Mouse (Mus musculus) small intestine, adult 10 weeks (tissue): ENCODE measurements around the gene Rhbg. TPM values are rescaled to one million over a fixed set of nuclear protein-coding genes. Genes with fewer than 3 reads are reported as not detected.

Source experiments
- polyA plus RNA-seq: library from polyadenylated mRNA; stranded (reverse); fragments of 350-450 nt; fragmentation: Illumina TruSeq; extraction: RNeasy Lipid Tissue Mini Kit (QIAGEN cat#74804); gene quantifications from one replicate; pipeline ENCODE4 v1.2.3, GENCODE M21; 2014; ENCODE audit warnings: low replicate concordance

Rhbg gene
- polyA plus RNA-seq: not detected

DNA sequence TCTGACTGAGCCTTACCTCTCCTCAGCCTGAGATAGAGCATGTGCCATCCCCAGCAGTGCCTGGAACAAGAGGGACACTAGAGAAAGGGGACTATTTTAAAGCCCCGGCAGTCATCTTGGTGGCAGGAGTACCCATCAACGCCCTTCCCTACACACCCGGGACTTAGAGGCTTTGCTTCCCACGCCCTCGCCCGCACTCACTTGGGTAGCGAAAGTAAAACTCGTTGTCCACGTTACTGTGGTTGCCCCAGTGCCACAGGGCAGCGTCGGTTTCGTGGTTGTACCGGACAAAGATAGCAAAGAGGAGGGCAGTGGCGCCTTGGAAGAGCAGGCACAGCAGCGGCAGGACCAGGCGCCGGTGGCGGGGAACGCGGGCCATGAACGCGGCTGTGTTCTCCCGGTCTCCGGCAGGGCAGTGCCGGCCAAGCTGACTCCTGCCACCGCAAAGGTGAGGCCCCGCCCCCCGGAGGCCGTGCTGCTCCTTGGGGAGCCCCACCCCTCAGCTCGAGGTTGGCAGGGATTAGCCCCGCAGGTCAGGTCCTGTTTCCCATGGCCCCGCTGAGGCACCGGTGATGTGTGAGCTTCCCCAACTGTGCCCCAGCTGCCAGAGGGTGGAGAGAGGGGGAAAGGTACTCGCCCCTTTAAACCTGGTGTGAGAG, at the start of gene Rhbg:
Gene Rhbg, minus strand, starts transcription at position 442 of the 659 bp plus-strand sequence.

GRCm38 (mm10) chr3:88296561-88297318, 42.2 kb upstream of the Rhbg start, which contains the start of the genes Tsacc and Cct3:
TSS of gene Tsacc (minus strand) at chr3:88296999.
TSS of gene Cct3 (plus strand) at chr3:88297116.

DNA sequence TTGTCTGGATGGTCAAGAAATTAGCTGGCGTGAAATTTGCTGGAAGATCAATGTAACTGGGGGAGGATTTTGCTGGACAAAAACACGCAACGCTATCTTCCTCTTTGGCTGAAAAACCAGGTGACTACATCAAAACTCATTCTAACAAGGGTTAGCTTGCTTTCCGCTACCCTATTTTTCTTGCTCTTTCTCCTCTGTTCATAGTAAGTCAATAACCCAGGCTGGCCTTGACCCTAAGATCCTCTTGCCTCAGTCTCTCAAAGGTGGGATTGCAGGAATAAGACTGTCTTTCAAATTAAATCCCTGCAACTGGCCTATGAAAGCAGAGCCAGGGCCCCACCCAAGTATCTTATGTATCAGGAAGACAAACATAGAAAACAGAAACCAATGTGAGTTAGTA, 32.6 kb upstream of the Rhbg start, which contains the start of gene Gm38392:
Gene Gm38392, minus strand, starts transcription at position 101 of the 400 bp plus-strand sequence.

Other genes starting within 250 kb of the Rhbg start
- not detected for gene Hapln2, start 227.1 kb downstream of the Rhbg start, polyA plus RNA-seq
- 3.5 TPM for gene Gpatch4, start 211.6 kb downstream of the Rhbg start, polyA plus RNA-seq
- 6.2 TPM for gene Naxe, start 196.2 kb downstream of the Rhbg start, polyA plus RNA-seq
- gene Ttc24, start 176.4 kb downstream of the Rhbg start, polyA plus RNA-seq: not detected
- 0.85 TPM for gene Iqgap3, start 172.7 kb downstream of the Rhbg start, polyA plus RNA-seq
- gene Mef2d, start 112.3 kb downstream of the Rhbg start, polyA plus RNA-seq: 7.2 TPM
- gene Gm38392, start 32.5 kb upstream of the Rhbg start, polyA plus RNA-seq: not detected
- 2.2 TPM for gene Tsacc, start 42.3 kb upstream of the Rhbg start, polyA plus RNA-seq
- 58.0 TPM for gene Cct3, start 42.4 kb upstream of the Rhbg start, polyA plus RNA-seq
- 1.4 TPM for gene Glmp, start 70.3 kb upstream of the Rhbg start, polyA plus RNA-seq
- gene Tmem79, start 81.4 kb upstream of the Rhbg start, polyA plus RNA-seq: 1.3 TPM
- gene Smg5, start 81.6 kb upstream of the Rhbg start, polyA plus RNA-seq: 16.8 TPM
- gene Paqr6, start 109.9 kb upstream of the Rhbg start, polyA plus RNA-seq: not detected
- not detected for gene Bglap3, start 118.0 kb upstream of the Rhbg start, polyA plus RNA-seq
- gene Bglap2, start 124.0 kb upstream of the Rhbg start, polyA plus RNA-seq: not detected
- gene Bglap, start 129.8 kb upstream of the Rhbg start, polyA plus RNA-seq: not detected
- gene Pmf1, start 155.6 kb upstream of the Rhbg start, polyA plus RNA-seq: 3.2 TPM
- gene Slc25a44, start 170.4 kb upstream of the Rhbg start, polyA plus RNA-seq: 17.2 TPM
- 95.3 TPM for gene Sema4a, start 206.5 kb upstream of the Rhbg start, polyA plus RNA-seq